Mouse (Mus musculus): ENCODE measurements around the gene Slc39a11.

DNA sequence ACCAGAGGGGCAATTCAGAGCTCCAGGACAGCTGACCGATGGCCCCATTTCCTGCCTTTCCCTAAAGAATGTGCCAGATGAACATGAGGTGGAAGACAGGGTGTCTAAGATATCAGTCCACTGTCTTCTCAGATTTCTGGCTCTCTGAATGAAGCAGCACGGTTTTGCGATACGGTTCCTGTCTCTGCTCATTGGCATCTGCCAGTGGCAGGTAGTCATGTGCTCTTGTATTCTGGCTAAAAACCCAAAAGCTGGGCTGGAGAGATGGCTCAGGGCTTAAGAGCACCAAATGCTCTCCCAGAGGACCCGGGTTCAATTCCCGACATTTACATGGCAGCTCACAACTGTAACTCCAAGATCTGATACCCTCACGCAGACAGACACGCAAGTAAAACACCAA, 108.8 kb downstream of the Slc39a11 start:
- TF ChIP-seq GATA1 (IDR thresholded peaks at IDR 0.05; ENCODE audit: low read length) (no peak), TAL1 (IDR thresholded peaks at IDR 0.05; ENCODE audit: low read length) (no peak)
